Mouse (Mus musculus): Measurements from ENCODE around the gene Tinf2. TPM values are rescaled to one million over a fixed set of nuclear protein-coding genes. Genes with fewer than 3 reads are reported as not detected.

Tinf2 gene
- polyA plus RNA-seq, 1 experiment: 16.1 TPM

- no peak overlapping the region for H3K27ac ChIP-seq (ENCODE audit: insufficient read depth, low read length)
- TF ChIP-seq CTCF (IDR thresholded peaks at IDR 0.05; ENCODE audit: extremely low read depth, insufficient read depth, low read length) (no peak), POLR2A (IDR thresholded peaks at IDR 0.05; ENCODE audit: extremely low read depth, insufficient read depth, low read length) (no peak)
- 0 out of 2 replicates have a peak, but pooled peaks cover 4% of the 10 kb centered on the region for H3K4me1 ChIP-seq (ENCODE audit: control insufficient read depth, insufficient read depth, low read length)
- peak overlapping the region; percentile 69; the same call in 1 of the 2 replicates for H3K4me3 ChIP-seq (ENCODE audit: insufficient read depth, low read length)
Observed at GRCm38 (mm10) chr14:55672741-55673060, 8.9 kb downstream of the Tinf2 start.

- peak within 1 kb of the TSS; percentile 72; the same call in 1 of the 2 replicates for H3K27ac ChIP-seq (ENCODE audit: insufficient read depth, low read length)
- H3K4me3 ChIP-seq (ENCODE audit: insufficient read depth, low read length): peak within 1 kb of the TSS; percentile 69
- peak; percentile 70 for TF ChIP-seq POLR2A (IDR thresholded peaks at IDR 0.05; ENCODE audit: extremely low read depth, insufficient read depth, low read length)
- no peak for TF ChIP-seq CTCF (IDR thresholded peaks at IDR 0.05; ENCODE audit: extremely low read depth, insufficient read depth, low read length)
- 0 out of 2 replicates have a peak, but pooled peaks cover 4% of the 10 kb centered on the region for H3K4me1 ChIP-seq (ENCODE audit: control insufficient read depth, insufficient read depth, low read length)
Observed at GRCm38 (mm10) chr14:55671833-55672740, 9.5 kb downstream of the Tinf2 start, which contains the start of the genes Gmpr2 and Nedd8. Gene Gmpr2 (plus strand): TSS chr14:55671941. Gene Nedd8 (minus strand): TSS chr14:55672124.

- Histone ChIP-seq H3K27ac (ENCODE audit: insufficient read depth, low read length) (0 out of 2 replicates have a peak overlapping the region, but pooled peaks have one; percentile 72), H3K4me3 (ENCODE audit: insufficient read depth, low read length) (peak overlapping the region; percentile 69), H3K4me1 (ENCODE audit: control insufficient read depth, insufficient read depth, low read length) (0 out of 2 replicates have a peak, but pooled peaks cover 4% of the 10 kb centered on the region)
- no peak for TF ChIP-seq POLR2A (IDR thresholded peaks at IDR 0.05; ENCODE audit: extremely low read depth, insufficient read depth, low read length)
- TF ChIP-seq CTCF (IDR thresholded peaks at IDR 0.05; ENCODE audit: extremely low read depth, insufficient read depth, low read length): no peak
Observed at GRCm38 (mm10) chr14:55671486-55671832, 10.2 kb downstream of the Tinf2 start.

- Histone ChIP-seq H3K27ac (ENCODE audit: insufficient read depth, low read length) (no peak overlapping the region), H3K4me3 (ENCODE audit: insufficient read depth, low read length) (no peak overlapping the region; the same call in 1 of the 2 replicates), H3K4me1 (ENCODE audit: control insufficient read depth, insufficient read depth, low read length) (no peaks in the 10 kb centered on the region)
- TF ChIP-seq CTCF (IDR thresholded peaks at IDR 0.05; ENCODE audit: extremely low read depth, insufficient read depth, low read length): no peak
- TF ChIP-seq POLR2A (IDR thresholded peaks at IDR 0.05; ENCODE audit: extremely low read depth, insufficient read depth, low read length): no peak
Observed at GRCm38 (mm10) chr14:55660636-55661035, 21.0 kb downstream of the Tinf2 start.

- Histone ChIP-seq H3K4me3 (ENCODE audit: insufficient read depth, low read length) (peak within 1 kb of the TSS; percentile 88), H3K4me1 (ENCODE audit: control insufficient read depth, insufficient read depth, low read length) (no peaks in the 10 kb centered on the region), H3K27ac (ENCODE audit: insufficient read depth, low read length) (peak within 1 kb of the TSS; percentile 54)
- peak; percentile 15; the same call in 1 of the 2 replicates for TF ChIP-seq POLR2A (IDR thresholded peaks at IDR 0.05; ENCODE audit: extremely low read depth, insufficient read depth, low read length)
- TF ChIP-seq CTCF (IDR thresholded peaks at IDR 0.05; ENCODE audit: extremely low read depth, insufficient read depth, low read length): peak; percentile 42
Observed at GRCm38 (mm10) chr14:55659960-55660573, 21.6 kb downstream of the Tinf2 start, which contains the start of gene Mdp1. Gene Mdp1 (minus strand): TSS chr14:55660508.

GRCm38 (mm10) chr14:55658011-55658410, 23.6 kb downstream of the Tinf2 start:
- Histone ChIP-seq H3K4me1 (ENCODE audit: control insufficient read depth, insufficient read depth, low read length) (no peaks in the 10 kb centered on the region), H3K4me3 (ENCODE audit: insufficient read depth, low read length) (no peak overlapping the region), H3K27ac (ENCODE audit: insufficient read depth, low read length) (no peak overlapping the region)
- TF ChIP-seq POLR2A (IDR thresholded peaks at IDR 0.05; ENCODE audit: extremely low read depth, insufficient read depth, low read length): no peak
- no peak for TF ChIP-seq CTCF (IDR thresholded peaks at IDR 0.05; ENCODE audit: extremely low read depth, insufficient read depth, low read length)

GRCm38 (mm10) chr14:55656935-55657334, 24.7 kb downstream of the Tinf2 start:
- no peak overlapping the region for H3K4me3 ChIP-seq (ENCODE audit: insufficient read depth, low read length)
- no peak overlapping the region for H3K27ac ChIP-seq (ENCODE audit: insufficient read depth, low read length)
- H3K4me1 ChIP-seq (ENCODE audit: control insufficient read depth, insufficient read depth, low read length): no peaks in the 10 kb centered on the region
- TF ChIP-seq CTCF (IDR thresholded peaks at IDR 0.05; ENCODE audit: extremely low read depth, insufficient read depth, low read length) (no peak), POLR2A (IDR thresholded peaks at IDR 0.05; ENCODE audit: extremely low read depth, insufficient read depth, low read length) (no peak)

- Histone ChIP-seq H3K4me3 (ENCODE audit: insufficient read depth, low read length) (no peak overlapping the region), H3K4me1 (ENCODE audit: control insufficient read depth, insufficient read depth, low read length) (no peaks in the 10 kb centered on the region), H3K27ac (ENCODE audit: insufficient read depth, low read length) (no peak overlapping the region)
- TF ChIP-seq POLR2A (IDR thresholded peaks at IDR 0.05; ENCODE audit: extremely low read depth, insufficient read depth, low read length) (no peak), CTCF (IDR thresholded peaks at IDR 0.05; ENCODE audit: extremely low read depth, insufficient read depth, low read length) (no peak)
Observed at GRCm38 (mm10) chr14:55651528-55651927, 30.1 kb downstream of the Tinf2 start.

GRCm38 (mm10) chr14:55649884-55650283, 31.7 kb downstream of the Tinf2 start, which contains the start of gene Tssk4:
Gene Tssk4 (plus strand): TSS chr14:55650184.
- H3K27ac ChIP-seq (ENCODE audit: insufficient read depth, low read length): no peak within 1 kb of the TSS
- no peak for TF ChIP-seq POLR2A (IDR thresholded peaks at IDR 0.05; ENCODE audit: extremely low read depth, insufficient read depth, low read length)
- no peak for TF ChIP-seq CTCF (IDR thresholded peaks at IDR 0.05; ENCODE audit: extremely low read depth, insufficient read depth, low read length)
- no peak within 1 kb of the TSS for H3K4me3 ChIP-seq (ENCODE audit: insufficient read depth, low read length)
- H3K4me1 ChIP-seq (ENCODE audit: control insufficient read depth, insufficient read depth, low read length): no peaks in the 10 kb centered on the region
